Mouse (Mus musculus): ENCODE results near the gene Zranb3.

DNA sequence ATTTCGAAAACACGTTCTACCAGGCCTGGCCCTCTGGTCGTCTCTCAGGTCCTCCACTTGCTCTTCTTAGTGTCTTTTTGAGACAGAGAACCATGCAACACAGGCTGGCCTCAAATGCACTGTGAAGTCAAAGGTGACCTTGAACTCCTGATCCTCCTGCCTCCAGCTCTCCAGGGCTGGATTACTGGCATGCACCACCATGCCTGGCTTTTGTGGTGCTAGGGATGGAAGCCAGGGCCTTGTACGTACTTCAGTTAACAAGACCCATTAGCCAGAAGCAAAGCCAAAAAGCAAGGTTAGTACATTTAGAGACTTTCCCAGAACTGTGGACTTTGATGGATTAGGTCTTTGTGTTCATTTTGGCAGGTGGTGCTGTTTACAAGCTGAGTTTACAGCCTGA is 150.6 kb downstream of the Zranb3 start:
- no peak for TF ChIP-seq CTCF (IDR thresholded peaks at IDR 0.05; ENCODE audit: insufficient read depth, low read length)
- TF ChIP-seq POLR2A (IDR thresholded peaks at IDR 0.05; ENCODE audit: borderline replicate concordance, extremely low read depth, low read depth, low read length), result no peak
